Mouse (Mus musculus) heart, embryonic 14.5 days (tissue): Measurements from ENCODE around the gene Ulk1. TPM values are rescaled to one million over a fixed set of nuclear protein-coding genes. Genes with fewer than 3 reads are reported as not detected.
"Not testable (repeated sequence)": the region's sequence is repeated elsewhere in the genome, so short reads cannot be mapped to it uniquely, and the experiment has no call there.

Experiments
- ATAC-seq: fragments of 200-750 bp; cut with Nextera tagmentation; 2 replicates; pipeline ENCODE4 v1.8.0; 2017; ENCODE audit warnings: low read depth, moderate TSS enrichment; ENCODE audit not compliant: insufficient number of reproducible peaks, insufficient read depth, low FRiP score
- H3K27ac ChIP-seq, 2 experiments: fragments of 200-500 bp in 1 of 2; fragments of 300-500 bp in 1 of 2; sonication (generic) in 1 of 2; replicated peaks in 1 of 2; 2 replicates each; pipeline ENCODE4 v1.5.1; 2012 to 2014; ENCODE audit warnings: low read depth in 2 of 2, low read length in 2 of 2, control low read depth in 1 of 2, mild to moderate bottlenecking in 1 of 2, mixed read lengths in 1 of 2; ENCODE audit not compliant: control insufficient read depth in 1 of 2, insufficient read depth in 1 of 2
- H3K27me3 ChIP-seq: fragments of 300-500 bp; sonication (generic); 2 replicates; pipeline ENCODE4 v1.6.1; 2014; ENCODE audit warnings: mild to moderate bottlenecking, low read length, control low read depth; ENCODE audit not compliant: control insufficient read depth, insufficient read depth
- H3K36me3 ChIP-seq: fragments of 300-500 bp; sonication (generic); 2 replicates; pipeline ENCODE4 v1.6.1; 2014; ENCODE audit warnings: mild to moderate bottlenecking, control low read depth, low read length, mixed read lengths; ENCODE audit not compliant: control insufficient read depth, insufficient read depth
- H3K4me1 ChIP-seq, 2 experiments: fragments of 200-500 bp in 1 of 2; fragments of 300-500 bp in 1 of 2; sonication (generic) in 1 of 2; 2 replicates each; pipeline ENCODE4 v1.6.1; 2012 to 2014; ENCODE audit warnings: low read length in 2 of 2, control low read depth in 1 of 2, mixed read lengths in 1 of 2; ENCODE audit not compliant: control insufficient read depth in 2 of 2, insufficient read depth in 2 of 2
- H3K4me2 ChIP-seq: fragments of 300-500 bp; sonication (generic); 2 replicates; pipeline ENCODE4 v1.6.1; 2014; ENCODE audit warnings: mild to moderate bottlenecking, low read length
- H3K4me3 ChIP-seq, 2 experiments: fragments of 200-500 bp in 1 of 2; fragments of 300-500 bp in 1 of 2; sonication (generic) in 1 of 2; 2 replicates each; pipeline ENCODE4 v1.5.1; 2012 to 2014; ENCODE audit warnings: low read length in 2 of 2, mild to moderate bottlenecking in 2 of 2, control low read depth in 1 of 2, low read depth in 1 of 2, moderate library complexity in 1 of 2; ENCODE audit not compliant: control insufficient read depth in 1 of 2, insufficient read depth in 1 of 2
- H3K9ac ChIP-seq: fragments of 300-500 bp; sonication (generic); 2 replicates; pipeline ENCODE4 v1.6.1; 2014; ENCODE audit warnings: mild to moderate bottlenecking, low read length
- H3K9me3 ChIP-seq: fragments of 300-500 bp; sonication (generic); 2 replicates; pipeline ENCODE4 v1.6.1; 2016; ENCODE audit warnings: low read length, control low read depth; ENCODE audit not compliant: control insufficient read depth
- whole genome bisulfite sequencing: fragments of 180-500 bp; shearing (Covaris S2); extraction: QIAGEN DNeasy Blood & Tissue Kit; methylation state at CpG from one replicate; pipeline ENCODE4 v1.1.7; 2014; 5-methylcytosine and 5-hydroxymethylcytosine counted together
- polyA plus RNA-seq: library from polyadenylated mRNA; unstranded; fragments of >200 nt; fragmentation: Nextera tagmentation; extraction: Ambion mirVana; gene quantifications from 2 replicates; pipeline ENCODE4 v1.2.1, GENCODE M21; 2014

The Ulk1 gene
- polyA plus RNA-seq, 1 experiment from 2014 or later = 23.3 TPM

- peak overlapping the region; percentile 76 for H3K4me2 ChIP-seq
- no peaks in the 10 kb centered on the region for H3K27me3 ChIP-seq
- ATAC-seq = peak; percentile 29
- peak overlapping the region; percentile 71 to 74 for H3K27ac ChIP-seq
- no peaks in the 10 kb centered on the region for H3K9me3 ChIP-seq
- H3K9ac ChIP-seq = peak overlapping the region; percentile 80
- WGBS = 4% methylated on average over 28 of the region's 28 CpGs
- peaks cover 7 to 17% of the 10 kb centered on the region in 2 experiments for H3K4me1 ChIP-seq
- peak overlapping the region; percentile 59 to 77 for H3K4me3 ChIP-seq
- peaks cover 23% of the 10 kb centered on the region; the same call in 1 of the 2 replicates for H3K36me3 ChIP-seq
Observed at GRCm38 (mm10) chr5:110839038-110839677, 29.3 kb upstream of the Ulk1 start.

DNA sequence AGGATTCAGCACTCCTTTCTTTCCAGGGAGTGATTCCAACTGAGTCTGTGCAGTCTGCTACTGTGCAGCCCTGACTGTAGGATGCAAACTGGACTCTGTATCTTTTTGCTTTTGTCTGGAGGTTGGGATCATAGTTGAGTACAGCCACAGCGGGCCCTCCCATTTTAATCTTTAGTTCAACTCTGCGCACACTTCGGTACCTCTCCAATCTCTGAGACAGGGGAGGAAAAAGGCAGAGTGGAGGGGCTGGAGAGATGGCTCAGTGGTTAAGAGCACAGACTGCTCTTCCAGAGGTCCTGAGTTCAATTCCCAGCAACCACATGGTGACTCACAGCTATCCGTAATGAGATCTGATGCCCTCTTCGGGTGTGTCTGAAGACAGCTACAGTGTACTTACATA is 28.1 kb upstream of the Ulk1 start:
- not testable (repeated sequence) for H3K4me3 ChIP-seq, H3K9me3 ChIP-seq, H3K4me2 ChIP-seq, H3K9ac ChIP-seq, ATAC-seq, H3K27me3 ChIP-seq, H3K27ac ChIP-seq
- 84% methylated on average over 5 of the region's 5 CpGs for WGBS
- H3K4me1 ChIP-seq = peaks cover 7 to 17% of the 10 kb centered on the region in 2 experiments
- H3K36me3 ChIP-seq = peaks cover 23% of the 10 kb centered on the region; the same call in 1 of the 2 replicates

DNA sequence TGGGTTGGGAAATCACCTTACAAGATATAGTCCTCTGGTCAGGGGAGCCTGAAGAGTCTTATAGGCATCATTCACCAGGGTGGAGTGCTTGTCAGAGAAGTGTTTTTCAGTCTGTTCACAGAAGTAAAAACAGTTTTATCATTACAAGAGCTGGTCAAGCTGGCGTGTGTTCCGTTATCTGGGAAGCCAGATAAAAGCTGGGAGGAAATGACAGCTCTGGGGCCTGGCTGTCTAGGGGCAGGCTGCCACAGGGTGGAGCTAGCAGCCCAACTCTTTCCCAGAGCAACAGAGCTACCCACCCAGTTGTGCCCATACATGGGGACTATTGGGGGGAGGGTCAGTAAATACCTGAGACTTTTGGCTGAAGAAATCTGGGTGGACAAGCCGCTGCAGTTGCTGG is 26.1 kb upstream of the Ulk1 start:
- Histone ChIP-seq H3K4me2 (peak overlapping the region; percentile 50), H3K4me3 (no peak overlapping the region), H3K9me3 (no peaks in the 10 kb centered on the region), H3K27me3 (no peaks in the 10 kb centered on the region), H3K27ac (peak overlapping the region in 1 of 2 experiments; percentile 19; a peak in 1 of 4 replicates), H3K4me1 (peaks cover 7 to 17% of the 10 kb centered on the region in 2 experiments), H3K36me3 (peaks cover 16% of the 10 kb centered on the region), H3K9ac (no peak overlapping the region; the same call in 1 of the 2 replicates)
- peak; percentile 25; the same call in 1 of the 2 replicates for ATAC-seq
- 3% methylated on average over 3 of the region's 3 CpGs for WGBS

GRCm38 (mm10) chr5:110831036-110831720 is 21.3 kb upstream of the Ulk1 start:
- no peak overlapping the region for H3K4me3 ChIP-seq
- 87% methylated on average over 5 of the region's 5 CpGs for WGBS
- no peak for ATAC-seq
- H3K27ac ChIP-seq = no peak overlapping the region
- peaks cover 1 to 5% of the 10 kb centered on the region in 2 experiments; a peak in 3 of 4 replicates for H3K4me1 ChIP-seq
- H3K36me3 ChIP-seq = peaks cover 23% of the 10 kb centered on the region
- H3K9me3 ChIP-seq = no peaks in the 10 kb centered on the region
- H3K9ac ChIP-seq = no peak overlapping the region
- no peaks in the 10 kb centered on the region for H3K27me3 ChIP-seq
- H3K4me2 ChIP-seq = no peak overlapping the region

- ATAC-seq = no peak
Observed at GRCm38 (mm10) chr5:110827576-110827975, 17.7 kb upstream of the Ulk1 start.

DNA sequence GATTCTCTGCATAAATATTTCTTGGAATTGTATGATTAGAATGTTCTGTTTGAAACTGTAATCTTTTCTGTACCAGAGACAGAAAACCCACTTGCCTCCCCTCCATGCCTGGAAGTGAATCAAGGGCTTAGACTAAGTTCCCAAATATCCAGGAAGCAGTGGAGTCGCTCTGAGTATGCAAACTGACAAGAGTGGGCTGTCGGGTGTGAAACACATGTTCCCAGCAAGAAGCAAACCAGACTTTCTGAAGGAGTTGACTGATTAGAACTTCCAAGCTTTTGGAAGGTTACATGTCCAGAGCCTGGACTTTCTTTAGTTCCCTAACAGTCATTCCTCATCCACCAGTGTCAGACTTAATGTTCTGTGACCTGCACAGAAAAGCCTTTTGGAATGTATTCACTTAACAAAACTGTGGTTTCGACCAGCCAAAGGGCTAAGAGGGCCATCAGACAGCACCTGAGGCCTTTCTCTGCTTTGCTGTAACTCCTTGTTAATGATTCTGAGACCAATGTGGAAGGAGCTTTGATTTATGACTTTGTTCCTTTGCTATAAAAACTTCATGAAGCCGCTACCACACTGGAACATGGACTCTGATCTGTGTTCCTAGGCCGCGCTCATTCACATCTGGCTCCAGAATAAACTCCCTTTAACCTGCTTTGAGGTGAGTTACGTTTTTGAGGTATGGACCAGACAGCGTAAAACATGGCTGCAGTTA is 17.0 kb upstream of the Ulk1 start:
- H3K4me1 ChIP-seq = no peaks in the 10 kb centered on the region
- H3K27ac ChIP-seq = no peak overlapping the region
- H3K27me3 ChIP-seq = no peaks in the 10 kb centered on the region
- no peaks in the 10 kb centered on the region for H3K9me3 ChIP-seq
- H3K4me3 ChIP-seq = no peak overlapping the region
- 78% methylated on average over 8 of the region's 8 CpGs for WGBS
- no peak for ATAC-seq
- no peak overlapping the region for H3K9ac ChIP-seq
- H3K4me2 ChIP-seq = no peak overlapping the region
- peaks cover 12% of the 10 kb centered on the region for H3K36me3 ChIP-seq

More at GRCm38 (mm10) chr5:110827576-110827975, 17.7 kb upstream of the Ulk1 start:
- peaks cover 15% of the 10 kb centered on the region for H3K36me3 ChIP-seq
- H3K27ac ChIP-seq = no peak overlapping the region
- whole genome bisulfite sequencing = 92% methylated on average over 5 of the region's 5 CpGs
- H3K4me1 ChIP-seq = no peaks in the 10 kb centered on the region
- H3K9ac ChIP-seq = no peak overlapping the region
- no peaks in the 10 kb centered on the region for H3K27me3 ChIP-seq
- H3K4me2 ChIP-seq = no peak overlapping the region
- H3K4me3 ChIP-seq = no peak overlapping the region
- no peaks in the 10 kb centered on the region for H3K9me3 ChIP-seq

DNA sequence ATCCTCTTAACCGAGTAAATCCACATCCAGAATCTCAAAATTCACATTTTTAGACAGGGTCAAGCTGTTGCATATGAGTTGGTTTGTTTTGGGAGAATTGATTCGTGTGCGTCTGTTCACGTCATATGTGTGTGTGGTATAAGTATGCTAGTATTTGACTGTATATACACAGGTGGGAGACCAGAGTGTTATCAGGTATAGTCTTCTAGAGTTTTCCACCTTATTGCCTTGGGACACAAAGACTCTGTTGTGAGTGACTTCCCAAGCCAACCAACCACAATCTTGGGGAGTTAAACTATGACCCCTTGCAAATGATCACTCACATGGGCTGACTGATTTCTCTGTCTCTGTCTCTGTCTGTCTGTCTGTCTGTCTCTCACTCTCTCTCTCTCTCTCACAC is 14.5 kb upstream of the Ulk1 start:
- no peak for ATAC-seq
- peaks cover 6% of the 10 kb centered on the region; the same call in 1 of the 2 replicates for H3K36me3 ChIP-seq
- H3K9ac ChIP-seq = no peak overlapping the region
- no peak overlapping the region for H3K4me3 ChIP-seq
- no peaks in the 10 kb centered on the region for H3K27me3 ChIP-seq
- no peak overlapping the region for H3K4me2 ChIP-seq
- H3K9me3 ChIP-seq = no peaks in the 10 kb centered on the region
- H3K4me1 ChIP-seq = no peaks in the 10 kb centered on the region
- 83% methylated on average over 4 of the region's 4 CpGs for WGBS
- H3K27ac ChIP-seq = no peak overlapping the region
